Mouse (Mus musculus): Measurements from ENCODE around the gene Haus4. TPM values are rescaled to one million over a fixed set of nuclear protein-coding genes. Genes with fewer than 3 reads are reported as not detected.

Haus4 gene
- polyA plus RNA-seq, 1 experiment from 2014 or later: 32.4 TPM

Other genes with a start within 250 kb of the Haus4 start
- 39.2 and 42.2 TPM in 2 replicates for gene Oxa1l, start 193.8 kb downstream of the Haus4 start, polyA plus RNA-seq (2016; fragmentation: Nextera tagmentation; extraction: Ambion mirVana)
- gene Slc7a7, start 136.8 kb downstream of the Haus4 start, polyA plus RNA-seq (2016; fragmentation: Nextera tagmentation; extraction: Ambion mirVana): 5.1 and 5.2 TPM in 2 replicates
- gene Mrpl52, start 127.7 kb downstream of the Haus4 start, polyA plus RNA-seq (2016; fragmentation: Nextera tagmentation; extraction: Ambion mirVana): 239 and 255 TPM in 2 replicates
- 113 and 117 TPM in 2 replicates for gene Mmp14, start 123.0 kb downstream of the Haus4 start, polyA plus RNA-seq (2016; fragmentation: Nextera tagmentation; extraction: Ambion mirVana)
- gene Lrp10, start 90.5 kb downstream of the Haus4 start, polyA plus RNA-seq (2016; fragmentation: Nextera tagmentation; extraction: Ambion mirVana): 34.7 and 36.0 TPM in 2 replicates
- gene Rem2, start 78.5 kb downstream of the Haus4 start, polyA plus RNA-seq (2016; fragmentation: Nextera tagmentation; extraction: Ambion mirVana): 39.3 and 46.1 TPM in 2 replicates
- gene Prmt5, start 37.1 kb downstream of the Haus4 start, polyA plus RNA-seq (2016; fragmentation: Nextera tagmentation; extraction: Ambion mirVana): 98.8 and 99.3 TPM in 2 replicates
- 37.9 and 40.9 TPM in 2 replicates for gene Ajuba, start 22.9 kb upstream of the Haus4 start, polyA plus RNA-seq (2016; fragmentation: Nextera tagmentation; extraction: Ambion mirVana)
- gene 4931414P19Rik, start 51.4 kb upstream of the Haus4 start, polyA plus RNA-seq (2016; fragmentation: Nextera tagmentation; extraction: Ambion mirVana): 8.2 and 9.1 TPM in 2 replicates
- gene Psmb5, start 63.4 kb upstream of the Haus4 start, polyA plus RNA-seq (2016; fragmentation: Nextera tagmentation; extraction: Ambion mirVana): 354 and 376 TPM in 2 replicates
- gene Psmb11, start 66.8 kb upstream of the Haus4 start, polyA plus RNA-seq (2016; fragmentation: Nextera tagmentation; extraction: Ambion mirVana): not detected in 2 replicates
- not detected in 2 replicates for gene Gm17606, start 86.3 kb upstream of the Haus4 start, polyA plus RNA-seq (2016; fragmentation: Nextera tagmentation; extraction: Ambion mirVana)
- 10.3 and 10.9 TPM in 2 replicates for gene Cdh24, start 86.7 kb upstream of the Haus4 start, polyA plus RNA-seq (2016; fragmentation: Nextera tagmentation; extraction: Ambion mirVana)
- 83.3 and 86.4 TPM in 2 replicates for gene 1700123O20Rik, start 131.6 kb upstream of the Haus4 start, polyA plus RNA-seq (2016; fragmentation: Nextera tagmentation; extraction: Ambion mirVana)
- gene Acin1, start 132.3 kb upstream of the Haus4 start, polyA plus RNA-seq (2016; fragmentation: Nextera tagmentation; extraction: Ambion mirVana): 158 and 168 TPM in 2 replicates
- gene Gm29776, start 144.2 kb upstream of the Haus4 start, polyA plus RNA-seq (2016; fragmentation: Nextera tagmentation; extraction: Ambion mirVana): 0.16 and 0.21 TPM in 2 replicates
- gene Cebpe, start 157.6 kb upstream of the Haus4 start, polyA plus RNA-seq (2016; fragmentation: Nextera tagmentation; extraction: Ambion mirVana): 0.31 TPM in 1 of 2 replicates, not detected in the other
- gene Slc7a8, start 227.3 kb upstream of the Haus4 start, polyA plus RNA-seq (2016; fragmentation: Nextera tagmentation; extraction: Ambion mirVana): 3.9 and 5.7 TPM in 2 replicates

Measured in hindbrain, embryonic 12.5 days (tissue).